Mouse (Mus musculus) right cerebral cortex, postnatal 10 days (tissue): Measurements from ENCODE around the gene Folr2.

ENCODE experiments used
- DNase-seq, 2 experiments: peaks; one replicate each; pipeline ENCODE4 v3.0.0; 2021; ENCODE audit warnings: low spot score in 2 of 2

Gene Folr2

GRCm38 (mm10) chr7:101823758-101824630 is 33.0 kb downstream of the Folr2 start:
- no peak for DNase-seq

- no peak for DNase-seq
Measured at GRCm38 (mm10) chr7:101822836-101823757, 33.9 kb downstream of the Folr2 start.

GRCm38 (mm10) chr7:101821571-101822501 is 35.2 kb downstream of the Folr2 start:
- DNase-seq = peak in 1 of 2 experiments; percentile 47

- no peak for DNase-seq
Measured at GRCm38 (mm10) chr7:101820295-101821030, 36.5 kb downstream of the Folr2 start.

- DNase-seq = no peak
Measured at GRCm38 (mm10) chr7:101817861-101818401, 39.1 kb downstream of the Folr2 start, which contains the start of gene Phox2a. Gene Phox2a, plus strand, starts transcription at chr7:101818313.
